Mouse (Mus musculus): ENCODE measurements around the gene Rexo4. TPM values are rescaled to one million over a fixed set of nuclear protein-coding genes. Genes with fewer than 3 reads are reported as not detected.

Rexo4 gene
- polyA plus RNA-seq, 1 experiment = 62.1 TPM

GRCm38 (mm10) chr2:26973960-26974359, 9.8 kb upstream of the Rexo4 start:
- Histone ChIP-seq H3K4me3 (ENCODE audit: insufficient read depth, low read length) (no peak overlapping the region), H3K27ac (ENCODE audit: insufficient read depth, low read depth, low read length) (peak overlapping the region; percentile 74), H3K4me1 (ENCODE audit: control insufficient read depth, insufficient read depth, low read length) (peaks cover 25% of the 10 kb centered on the region)
- TF ChIP-seq POLR2A (IDR thresholded peaks at IDR 0.05; ENCODE audit: borderline replicate concordance, low read depth, low read length) (no peak), CTCF (IDR thresholded peaks at IDR 0.05; ENCODE audit: low read depth, low read length) (no peak)

GRCm38 (mm10) chr2:26973116-26973515, 8.9 kb upstream of the Rexo4 start, which contains the start of gene Adamts13:
Gene Adamts13 (plus strand): TSS chr2:26973416.
- Histone ChIP-seq H3K4me3 (ENCODE audit: insufficient read depth, low read length) (no peak within 1 kb of the TSS), H3K27ac (ENCODE audit: insufficient read depth, low read depth, low read length) (peak within 1 kb of the TSS; percentile 74), H3K4me1 (ENCODE audit: control insufficient read depth, insufficient read depth, low read length) (peaks cover 25% of the 10 kb centered on the region)
- TF ChIP-seq POLR2A (IDR thresholded peaks at IDR 0.05; ENCODE audit: borderline replicate concordance, low read depth, low read length) (no peak), CTCF (IDR thresholded peaks at IDR 0.05; ENCODE audit: low read depth, low read length) (no peak)

GRCm38 (mm10) chr2:26967262-26967661, 3.1 kb upstream of the Rexo4 start:
- no peak overlapping the region for H3K4me3 ChIP-seq (ENCODE audit: insufficient read depth, low read length)
- peaks cover 11% of the 10 kb centered on the region for H3K4me1 ChIP-seq (ENCODE audit: control insufficient read depth, insufficient read depth, low read length)
- no peak overlapping the region for H3K27ac ChIP-seq (ENCODE audit: insufficient read depth, low read depth, low read length)
- TF ChIP-seq CTCF (IDR thresholded peaks at IDR 0.05; ENCODE audit: low read depth, low read length) (no peak), POLR2A (IDR thresholded peaks at IDR 0.05; ENCODE audit: borderline replicate concordance, low read depth, low read length) (no peak)

DNA sequence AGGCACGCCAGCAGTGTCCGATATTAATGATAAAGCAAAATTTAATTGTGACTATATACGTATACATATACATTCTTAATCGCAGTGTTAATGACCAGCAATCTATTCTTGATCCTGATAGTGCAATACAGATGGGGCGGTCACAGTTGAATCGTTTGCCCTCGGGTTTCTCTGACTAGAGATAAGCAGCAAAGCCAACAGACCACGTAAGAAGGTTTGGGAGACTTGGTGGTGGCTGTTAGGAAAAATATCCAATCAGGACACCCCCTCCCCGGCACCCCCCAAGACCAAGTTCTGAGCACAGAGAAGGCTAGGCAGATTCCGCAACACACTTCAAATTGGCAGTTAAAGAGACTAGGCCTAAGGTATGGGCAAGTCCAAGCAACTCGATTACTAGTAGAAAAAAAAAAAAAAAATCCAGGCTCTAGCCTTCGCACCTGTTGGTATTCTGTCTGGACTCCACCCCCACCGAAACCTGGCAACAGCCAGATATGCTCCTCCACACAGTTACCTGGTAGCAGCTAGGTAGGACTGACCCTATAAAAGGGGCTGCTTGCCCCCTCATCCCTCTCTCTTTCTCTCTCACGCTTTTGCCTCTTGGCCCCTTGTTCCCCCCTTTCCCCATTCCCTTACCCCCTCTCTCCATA, 661 bp upstream of the Rexo4 start:
- Histone ChIP-seq H3K4me1 (ENCODE audit: control insufficient read depth, insufficient read depth, low read length) (peaks cover 22% of the 10 kb centered on the region), H3K27ac (ENCODE audit: insufficient read depth, low read depth, low read length) (peak overlapping the region; percentile 96; the same call in 1 of the 2 replicates), H3K4me3 (ENCODE audit: insufficient read depth, low read length) (peak overlapping the region; percentile 95)
- TF ChIP-seq POLR2A (IDR thresholded peaks at IDR 0.05; ENCODE audit: borderline replicate concordance, low read depth, low read length) = no peak
- TF ChIP-seq CTCF (IDR thresholded peaks at IDR 0.05; ENCODE audit: low read depth, low read length) = no peak

DNA sequence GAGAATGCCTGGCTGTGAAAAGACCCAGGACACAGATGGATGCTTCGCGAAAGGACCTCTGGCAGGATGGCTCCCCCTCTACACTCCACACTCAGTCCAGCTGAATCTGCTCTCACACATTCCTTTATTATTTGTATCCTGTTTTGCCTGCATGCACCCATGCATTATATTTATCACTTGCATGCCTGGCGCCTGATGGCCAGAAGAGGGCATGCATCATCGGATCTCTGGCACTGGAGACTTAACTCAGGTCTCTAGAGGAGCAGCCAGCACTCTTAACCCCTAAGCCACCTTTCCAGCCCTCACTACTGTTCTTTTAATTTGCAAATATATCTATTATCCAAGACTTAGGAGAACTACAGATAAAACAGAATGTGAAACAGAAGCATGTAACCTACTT, 3.4 kb downstream of the Rexo4 start:
- peak; percentile 33; the same call in 1 of the 2 replicates for TF ChIP-seq CTCF (IDR thresholded peaks at IDR 0.05; ENCODE audit: low read depth, low read length)
- no peak for TF ChIP-seq POLR2A (IDR thresholded peaks at IDR 0.05; ENCODE audit: borderline replicate concordance, low read depth, low read length)
- H3K4me1 ChIP-seq (ENCODE audit: control insufficient read depth, insufficient read depth, low read length) = peaks cover 22% of the 10 kb centered on the region
- H3K4me3 ChIP-seq (ENCODE audit: insufficient read depth, low read length) = no peak overlapping the region
- no peak overlapping the region for H3K27ac ChIP-seq (ENCODE audit: insufficient read depth, low read depth, low read length)

GRCm38 (mm10) chr2:26957488-26957859, 6.7 kb downstream of the Rexo4 start:
- Histone ChIP-seq H3K4me3 (ENCODE audit: insufficient read depth, low read length) (no peak overlapping the region), H3K4me1 (ENCODE audit: control insufficient read depth, insufficient read depth, low read length) (peaks cover 24% of the 10 kb centered on the region), H3K27ac (ENCODE audit: insufficient read depth, low read depth, low read length) (no peak overlapping the region)
- TF ChIP-seq CTCF (IDR thresholded peaks at IDR 0.05; ENCODE audit: low read depth, low read length) = no peak
- no peak for TF ChIP-seq POLR2A (IDR thresholded peaks at IDR 0.05; ENCODE audit: borderline replicate concordance, low read depth, low read length)

DNA sequence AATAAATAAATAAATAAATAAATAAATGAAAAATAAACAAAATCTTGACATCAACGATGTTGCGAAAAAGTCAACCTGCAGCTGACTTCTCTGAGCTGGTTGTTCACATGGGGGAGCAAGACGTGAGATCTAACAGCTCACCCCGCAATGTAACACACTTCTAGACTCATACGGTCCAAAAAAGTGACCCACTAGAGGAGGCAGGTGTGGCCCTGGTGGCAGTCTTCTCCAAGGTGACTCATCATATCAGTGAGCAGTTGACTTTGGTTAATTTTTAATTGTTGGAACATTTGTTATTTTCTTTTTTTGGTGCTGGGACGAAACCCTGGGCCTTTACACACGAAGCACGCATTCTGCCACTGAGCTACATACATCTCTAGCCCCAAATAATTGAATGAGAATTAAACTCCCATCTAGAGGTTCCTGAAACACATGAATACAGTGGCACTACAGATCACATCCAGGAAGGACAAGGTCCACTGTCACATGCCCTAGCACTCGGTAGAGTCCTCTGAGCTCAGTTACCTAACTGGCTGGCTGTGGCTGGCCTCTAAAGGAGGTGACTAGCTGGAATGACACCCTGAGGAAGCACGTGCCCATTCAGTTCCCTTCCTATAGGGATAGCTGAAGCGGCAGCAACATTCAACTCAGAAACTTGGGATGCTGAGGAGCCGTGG, 7.2 kb downstream of the Rexo4 start:
- H3K4me1 ChIP-seq (ENCODE audit: control insufficient read depth, insufficient read depth, low read length) = peaks cover 21% of the 10 kb centered on the region
- TF ChIP-seq CTCF (IDR thresholded peaks at IDR 0.05; ENCODE audit: low read depth, low read length) (no peak), POLR2A (IDR thresholded peaks at IDR 0.05; ENCODE audit: borderline replicate concordance, low read depth, low read length) (no peak)
- no peak overlapping the region for H3K4me3 ChIP-seq (ENCODE audit: insufficient read depth, low read length)
- no peak overlapping the region for H3K27ac ChIP-seq (ENCODE audit: insufficient read depth, low read depth, low read length)

DNA sequence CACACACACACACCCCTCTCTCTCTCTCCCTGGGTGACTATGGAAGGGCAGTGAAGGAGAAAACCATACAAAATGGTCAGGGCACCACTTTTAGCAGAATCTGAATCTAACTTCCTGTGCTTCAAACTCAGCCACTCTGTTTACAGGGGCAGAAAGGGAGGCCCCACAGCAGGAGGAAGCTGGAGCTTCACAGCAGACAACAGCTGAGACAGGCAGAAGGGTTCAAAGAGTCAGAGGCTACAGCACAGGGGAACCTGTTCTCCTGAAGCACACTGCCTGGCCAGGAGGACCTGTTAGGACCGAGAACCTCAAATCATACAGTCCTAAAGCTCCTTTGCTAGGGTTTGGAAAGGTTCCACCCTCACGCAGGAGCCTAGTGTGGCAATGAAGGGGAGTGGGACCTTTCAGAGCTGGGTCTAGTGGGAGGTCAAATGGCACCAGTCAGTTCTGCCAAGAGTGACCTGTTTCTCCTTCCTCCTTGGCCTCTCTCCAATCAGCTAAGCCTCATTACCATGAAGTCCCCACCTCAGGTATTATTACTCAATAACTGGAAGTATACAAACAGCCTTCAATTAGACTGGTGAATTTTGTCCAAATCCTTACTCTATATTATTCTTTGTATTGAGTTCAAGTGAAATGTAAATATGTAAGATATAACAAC, 9.3 kb downstream of the Rexo4 start:
- TF ChIP-seq POLR2A (IDR thresholded peaks at IDR 0.05; ENCODE audit: borderline replicate concordance, low read depth, low read length) (no peak), CTCF (IDR thresholded peaks at IDR 0.05; ENCODE audit: low read depth, low read length) (no peak)
- peak overlapping the region; percentile 37 for H3K27ac ChIP-seq (ENCODE audit: insufficient read depth, low read depth, low read length)
- H3K4me1 ChIP-seq (ENCODE audit: control insufficient read depth, insufficient read depth, low read length) = peaks cover 14% of the 10 kb centered on the region
- no peak overlapping the region for H3K4me3 ChIP-seq (ENCODE audit: insufficient read depth, low read length)

- peaks cover 14% of the 10 kb centered on the region for H3K4me1 ChIP-seq (ENCODE audit: control insufficient read depth, insufficient read depth, low read length)
- H3K27ac ChIP-seq (ENCODE audit: insufficient read depth, low read depth, low read length) = no peak overlapping the region
- no peak overlapping the region for H3K4me3 ChIP-seq (ENCODE audit: insufficient read depth, low read length)
- TF ChIP-seq POLR2A (IDR thresholded peaks at IDR 0.05; ENCODE audit: borderline replicate concordance, low read depth, low read length) (no peak), CTCF (IDR thresholded peaks at IDR 0.05; ENCODE audit: low read depth, low read length) (no peak)
These were observed 11.3 kb downstream of the Rexo4 start for GRCm38 (mm10) chr2:26952866-26953265.

- H3K4me1 ChIP-seq (ENCODE audit: control insufficient read depth, insufficient read depth, low read length) = peaks cover 14% of the 10 kb centered on the region
- no peak overlapping the region for H3K27ac ChIP-seq (ENCODE audit: insufficient read depth, low read depth, low read length)
- TF ChIP-seq CTCF (IDR thresholded peaks at IDR 0.05; ENCODE audit: low read depth, low read length) (no peak), POLR2A (IDR thresholded peaks at IDR 0.05; ENCODE audit: borderline replicate concordance, low read depth, low read length) (no peak)
- H3K4me3 ChIP-seq (ENCODE audit: insufficient read depth, low read length) = no peak overlapping the region
These were observed 12.0 kb downstream of the Rexo4 start for GRCm38 (mm10) chr2:26952193-26952592.

All from bone marrow macrophage, adult 2 months (primary cell).